8 mouse cellular contexts compared by ENCODE assay signal in genomic region chr5:24599137-24599536, GRCm38 (mm10). TPM values are rescaled to one million over a fixed set of nuclear protein-coding genes. Genes with fewer than 3 reads are reported as not detected.
DNase-seq lines count a peak whose midpoint lies in the region; ATAC-seq and TF ChIP-seq lines count a peak whose summit lies in the region.
"Had no signal": no experiment of that assay in that cellular context is flagged by ENCODE, and none has a peak within 500 bp of the region (broad histone marks: within the 10 kb centered on the region; RNA-seq: fewer than 3 reads in every experiment).

No protein-coding gene starts in this region.

- TF ChIP-seq POLR2A in lung, adult 2 months (IDR thresholded peaks at IDR 0.05; ENCODE audit: borderline replicate concordance, extremely low read depth, low read depth, low read length) = no peak

- TF ChIP-seq CTCF in kidney, postnatal 0 days (IDR thresholded peaks at IDR 0.05; ENCODE audit: low read depth) = no peak
- TF ChIP-seq CTCF in lung, adult 2 months (IDR thresholded peaks at IDR 0.05; ENCODE audit: insufficient read depth, low read length) = no peak

- peak overlapping the region; percentile 54; the same call in 1 of the 2 replicates for H3K9ac ChIP-seq in kidney, postnatal 0 days (ENCODE audit: low read depth, low read length)
- H3K9ac ChIP-seq in forebrain, embryonic 11.5 days (ENCODE audit: low read length) = peak overlapping the region; percentile 73
- H3K9ac ChIP-seq in intestine, embryonic 16.5 days (ENCODE audit: low read depth, low read length) = peak overlapping the region; percentile 76; the same call in 1 of the 2 replicates
- H3K9ac ChIP-seq in neural tube, embryonic 14.5 days (replicated peaks; ENCODE audit: low read depth, low read length) = peak overlapping the region; percentile 67

- H3K27ac ChIP-seq in kidney, postnatal 0 days = no peak overlapping the region
- H3K27ac ChIP-seq in forebrain, embryonic 11.5 days (ENCODE audit: low read depth, low read length) = no peak overlapping the region
- H3K27ac ChIP-seq in intestine, embryonic 16.5 days (ENCODE audit: low read length) = no peak overlapping the region
- H3K27ac ChIP-seq in neural tube, embryonic 14.5 days (ENCODE audit: low read depth, low read length) = no peak overlapping the region; the same call in 1 of the 2 replicates

- H3K4me2 ChIP-seq in kidney, postnatal 0 days (ENCODE audit: low read length) = peak overlapping the region; percentile 97
- peak overlapping the region; percentile 90 for H3K4me2 ChIP-seq in forebrain, embryonic 11.5 days (ENCODE audit: low read depth, low read length, severe bottlenecking)
- peak overlapping the region; percentile 99 for H3K4me2 ChIP-seq in intestine, embryonic 16.5 days (ENCODE audit: low read depth, low read length)
- peak overlapping the region; percentile 87 for H3K4me2 ChIP-seq in neural tube, embryonic 14.5 days (ENCODE audit: low read depth, low read length)

- 15% methylated on average over 8 of the region's 8 CpGs for WGBS in kidney, postnatal 0 days
- WGBS in forebrain, embryonic 11.5 days = 14% methylated on average over 8 of the region's 8 CpGs
- 21% methylated on average over 8 of the region's 8 CpGs for WGBS in intestine, embryonic 16.5 days
- 9% methylated on average over 8 of the region's 8 CpGs for WGBS in neural tube, embryonic 14.5 days
- WGBS in lung, adult 2 months = 28% methylated on average over 8 of the region's 8 CpGs

- no peak for DNase-seq in kidney, postnatal 0 days (ENCODE audit: low spot score)
- DNase-seq in kidney, postnatal 36 days = no peak
- no peak for DNase-seq in forebrain, embryonic 11.5 days (ENCODE audit: low spot score)
- DNase-seq in lung, adult 2 months = no peak

- H3K27me3 ChIP-seq in kidney, postnatal 0 days (ENCODE audit: insufficient read depth, low read length) = peaks cover 4% of the 10 kb centered on the region; the same call in 1 of the 2 replicates
- H3K27me3 ChIP-seq in forebrain, embryonic 11.5 days (ENCODE audit: control insufficient read depth, insufficient read depth, low read length) = no peaks in the 10 kb centered on the region
- peaks cover 15% of the 10 kb centered on the region for H3K27me3 ChIP-seq in intestine, embryonic 16.5 days (replicated peaks; ENCODE audit: control insufficient read depth, insufficient read depth, low read length)
- no peaks in the 10 kb centered on the region for H3K27me3 ChIP-seq in neural tube, embryonic 14.5 days (ENCODE audit: control insufficient read depth, insufficient read depth, low read length)

- peaks cover 13% of the 10 kb centered on the region for H3K36me3 ChIP-seq in kidney, postnatal 0 days (ENCODE audit: insufficient read depth, low read length)
- H3K36me3 ChIP-seq in forebrain, embryonic 11.5 days (ENCODE audit: control insufficient read depth, insufficient read depth, low read length) = peaks cover 6% of the 10 kb centered on the region; the same call in 1 of the 2 replicates
- H3K36me3 ChIP-seq in intestine, embryonic 16.5 days (ENCODE audit: control insufficient read depth, insufficient read depth, low read length) = no peaks in the 10 kb centered on the region
- 0 out of 2 replicates have a peak, but pooled peaks cover 12% of the 10 kb centered on the region for H3K36me3 ChIP-seq in neural tube, embryonic 14.5 days (ENCODE audit: control insufficient read depth, insufficient read depth, low read length)

- no peak overlapping the region; the same call in 1 of the 2 replicates for H3K4me3 ChIP-seq in kidney, postnatal 0 days (replicated peaks; ENCODE audit: low read depth, low read length)
- peak overlapping the region; percentile 46 for H3K4me3 ChIP-seq in forebrain, embryonic 11.5 days (ENCODE audit: low read depth, low read length)
- peak overlapping the region; percentile 55; the same call in 1 of the 2 replicates for H3K4me3 ChIP-seq in intestine, embryonic 16.5 days (ENCODE audit: low read length)
- peak overlapping the region; percentile 48 for H3K4me3 ChIP-seq in neural tube, embryonic 14.5 days (ENCODE audit: low read depth, low read length)
- H3K4me3 ChIP-seq in lung, adult 2 months (replicated peaks; ENCODE audit: extremely low read depth, low read depth, low read length) = no peak overlapping the region

- no peaks in the 10 kb centered on the region for H3K9me3 ChIP-seq in kidney, postnatal 0 days (replicated peaks; ENCODE audit: low read length)
- no peaks in the 10 kb centered on the region for H3K9me3 ChIP-seq in forebrain, embryonic 11.5 days (ENCODE audit: control insufficient read depth, low read length)
- no peaks in the 10 kb centered on the region for H3K9me3 ChIP-seq in intestine, embryonic 16.5 days (ENCODE audit: control insufficient read depth, low read length)
- no peaks in the 10 kb centered on the region for H3K9me3 ChIP-seq in neural tube, embryonic 14.5 days (ENCODE audit: control insufficient read depth, low read length)
- H3K9me3 ChIP-seq: megakaryocyte, embryonic 14.5 days had no signal

- H3K4me1 ChIP-seq in kidney, postnatal 0 days (replicated peaks; ENCODE audit: insufficient read depth, low read length) = peaks cover 40% of the 10 kb centered on the region
- H3K4me1 ChIP-seq in forebrain, embryonic 11.5 days (replicated peaks; ENCODE audit: control insufficient read depth, insufficient read depth, low read length) = peaks cover 62% of the 10 kb centered on the region
- H3K4me1 ChIP-seq in intestine, embryonic 16.5 days (ENCODE audit: control insufficient read depth, insufficient read depth, low read length) = peaks cover 51% of the 10 kb centered on the region
- H3K4me1 ChIP-seq in neural tube, embryonic 14.5 days (ENCODE audit: control insufficient read depth, insufficient read depth, low read length) = peaks cover 71% of the 10 kb centered on the region
- H3K4me1 ChIP-seq in lung, adult 2 months (ENCODE audit: control insufficient read depth, insufficient read depth, low read length) = peaks cover 22% of the 10 kb centered on the region

- ATAC-seq in kidney, postnatal 0 days (replicated peaks; ENCODE audit: low FRiP score, low read depth) = no peak
- ATAC-seq in forebrain, embryonic 11.5 days (replicated peaks; ENCODE audit: low FRiP score) = no peak
- no peak for ATAC-seq in intestine, embryonic 16.5 days
- ATAC-seq in neural tube, embryonic 14.5 days (ENCODE audit: low read depth) = no peak
- no peak for ATAC-seq in megakaryocyte, adult 5-6 weeks (ENCODE audit: poor library complexity, severe bottlenecking)

RNA-seq across cellular contexts. Expression of gene Chpf2, which starts 12.6 kb away (rescaled TPM):
- 26.0 and 27.6 TPM in 2 replicates for polyA plus RNA-seq in kidney, postnatal 0 days (2015; fragmentation: Nextera tagmentation; extraction: Ambion mirVana)
- polyA plus RNA-seq in forebrain, embryonic 11.5 days (2014; fragmentation: Nextera tagmentation; extraction: Ambion mirVana) = 11.4 and 11.5 TPM in 2 replicates
- polyA plus RNA-seq in intestine, embryonic 16.5 days (2015; fragmentation: Nextera tagmentation; extraction: Ambion mirVana) = 16.3 and 18.0 TPM in 2 replicates
- 13.3 and 13.6 TPM in 2 replicates for polyA plus RNA-seq in neural tube, embryonic 14.5 days (2014; fragmentation: Nextera tagmentation; extraction: Ambion mirVana)
- 5.0 and 5.1 TPM in 2 replicates for total RNA-seq in megakaryocyte, adult 5-6 weeks (2015)
- total RNA-seq in megakaryocyte, adult 5-6 weeks (2017) = 11.3 and 13.5 TPM in 2 replicates
- polyA plus RNA-seq in lung, adult 2 months (2012; rRNA removed) = 39.3 and 47.2 TPM in 2 replicates

RNA-seq across cellular contexts. Expression of gene Abcf2, which starts 21.9 kb away (rescaled TPM):
- 74.4 and 79.6 TPM in 2 replicates for polyA plus RNA-seq in kidney, postnatal 0 days (2015; fragmentation: Nextera tagmentation; extraction: Ambion mirVana)
- polyA plus RNA-seq in forebrain, embryonic 11.5 days (2014; fragmentation: Nextera tagmentation; extraction: Ambion mirVana) = 153 and 165 TPM in 2 replicates
- 75.0 and 82.7 TPM in 2 replicates for polyA plus RNA-seq in intestine, embryonic 16.5 days (2015; fragmentation: Nextera tagmentation; extraction: Ambion mirVana)
- polyA plus RNA-seq in neural tube, embryonic 14.5 days (2014; fragmentation: Nextera tagmentation; extraction: Ambion mirVana) = 80.3 and 89.8 TPM in 2 replicates
- 18.1 and 24.0 TPM in 2 replicates for total RNA-seq in megakaryocyte, adult 5-6 weeks (2015)
- 53.7 and 54.5 TPM in 2 replicates for total RNA-seq in megakaryocyte, adult 5-6 weeks (2017)
- polyA plus RNA-seq in lung, adult 2 months (2012; rRNA removed) = 43.6 and 48.7 TPM in 2 replicates

RNA-seq across cellular contexts. Expression of gene Smarcd3, which starts 25.1 kb away (rescaled TPM):
- polyA plus RNA-seq in kidney, postnatal 0 days (2015; fragmentation: Nextera tagmentation; extraction: Ambion mirVana) = 16.4 and 19.7 TPM in 2 replicates
- polyA plus RNA-seq in forebrain, embryonic 11.5 days (2014; fragmentation: Nextera tagmentation; extraction: Ambion mirVana) = 76.0 and 93.8 TPM in 2 replicates
- 9.5 and 10.0 TPM in 2 replicates for polyA plus RNA-seq in intestine, embryonic 16.5 days (2015; fragmentation: Nextera tagmentation; extraction: Ambion mirVana)
- 139 and 179 TPM in 2 replicates for polyA plus RNA-seq in neural tube, embryonic 14.5 days (2014; fragmentation: Nextera tagmentation; extraction: Ambion mirVana)
- not detected in 2 replicates for total RNA-seq in megakaryocyte, adult 5-6 weeks (2015)
- 0.07 TPM in 1 of 2 replicates, not detected in the other for total RNA-seq in megakaryocyte, adult 5-6 weeks (2017)
- 21.3 and 22.2 TPM in 2 replicates for polyA plus RNA-seq in lung, adult 2 months (2012; rRNA removed)

RNA-seq across cellular contexts. Expression of gene 4931409K22Rik, which starts 42.5 kb away (rescaled TPM):
- 0.12 and 0.19 TPM in 2 replicates for polyA plus RNA-seq in kidney, postnatal 0 days (2015; fragmentation: Nextera tagmentation; extraction: Ambion mirVana)
- 0.20 TPM in 1 of 2 replicates, not detected in the other for polyA plus RNA-seq in forebrain, embryonic 11.5 days (2014; fragmentation: Nextera tagmentation; extraction: Ambion mirVana)
- polyA plus RNA-seq in intestine, embryonic 16.5 days (2015; fragmentation: Nextera tagmentation; extraction: Ambion mirVana) = not detected in 2 replicates
- 0.14 and 0.16 TPM in 2 replicates for polyA plus RNA-seq in neural tube, embryonic 14.5 days (2014; fragmentation: Nextera tagmentation; extraction: Ambion mirVana)
- total RNA-seq in megakaryocyte, adult 5-6 weeks (2015) = not detected in 2 replicates
- total RNA-seq in megakaryocyte, adult 5-6 weeks (2017) = not detected in 2 replicates
- polyA plus RNA-seq in lung, adult 2 months (2012; rRNA removed) = not detected in 2 replicates

RNA-seq across cellular contexts. Expression of gene Asb10, which starts 58.4 kb away (rescaled TPM):
- polyA plus RNA-seq in kidney, postnatal 0 days (2015; fragmentation: Nextera tagmentation; extraction: Ambion mirVana) = 0.69 and 0.93 TPM in 2 replicates
- polyA plus RNA-seq in forebrain, embryonic 11.5 days (2014; fragmentation: Nextera tagmentation; extraction: Ambion mirVana) = 0.11 TPM in 1 of 2 replicates, not detected in the other
- 0.16 and 0.29 TPM in 2 replicates for polyA plus RNA-seq in intestine, embryonic 16.5 days (2015; fragmentation: Nextera tagmentation; extraction: Ambion mirVana)
- polyA plus RNA-seq in neural tube, embryonic 14.5 days (2014; fragmentation: Nextera tagmentation; extraction: Ambion mirVana) = 0.17 and 0.45 TPM in 2 replicates
- not detected in 2 replicates for total RNA-seq in megakaryocyte, adult 5-6 weeks (2015)
- not detected in 2 replicates for total RNA-seq in megakaryocyte, adult 5-6 weeks (2017)
- polyA plus RNA-seq in lung, adult 2 months (2012; rRNA removed) = 2.2 and 4.9 TPM in 2 replicates

Comparison
In these comparisons a context has a peak if more than half of its experiments do, and no peak if none do; other contexts are left out.
1. H3K4me3 ChIP-seq: peak in forebrain, embryonic 11.5 days (single experiment), intestine, embryonic 16.5 days (single experiment) and neural tube, embryonic 14.5 days (single experiment); none in kidney, postnatal 0 days (single experiment) and lung, adult 2 months (single experiment).
2. Peak in every context shown above with its lines, with median percentiles within 50 percentile points of each other: H3K4me2 ChIP-seq and H3K9ac ChIP-seq.